9 mouse cellular contexts compared by ENCODE assay signal in genomic region chr7:141060426-141061242, GRCm38 (mm10). TPM values are rescaled to one million over a fixed set of nuclear protein-coding genes. Genes with fewer than 3 reads are reported as not detected.
DNase-seq lines count a peak whose midpoint lies in the region; ATAC-seq lines count a peak whose summit lies in the region.
"Had no signal": no experiment of that assay in that cellular context is flagged by ENCODE, and none has a peak within 500 bp of the region (broad histone marks: within the 10 kb centered on the region; RNA-seq: fewer than 3 reads in every experiment).

Gene B4galnt4 (plus strand): TSS chr7:141061104.

- H3K9me3 ChIP-seq in hindbrain, embryonic 15.5 days: no peaks in the 10 kb centered on the region

- H3K4me1 ChIP-seq in hindbrain, embryonic 15.5 days (replicated peaks): peaks cover 34% of the 10 kb centered on the region

- peak within 1 kb of the TSS; percentile 94 for H3K27ac ChIP-seq in hindbrain, embryonic 15.5 days (replicated peaks)

- H3K4me2 ChIP-seq in hindbrain, embryonic 15.5 days: peak within 1 kb of the TSS; percentile 62

- peak within 1 kb of the TSS; percentile 94 for H3K9ac ChIP-seq in hindbrain, embryonic 15.5 days

- no peaks in the 10 kb centered on the region for H3K27me3 ChIP-seq in hindbrain, embryonic 15.5 days

- H3K4me3 ChIP-seq in hindbrain, embryonic 15.5 days: peak within 1 kb of the TSS; percentile 76

- WGBS in hindbrain, embryonic 15.5 days: under 1% methylated on average over 71 of the region's 72 CpGs

- peaks cover 19% of the 10 kb centered on the region for H3K36me3 ChIP-seq in hindbrain, embryonic 15.5 days

- peak; percentile 99 for ATAC-seq in hindbrain, embryonic 15.5 days (ENCODE audit: low FRiP score, low read depth)

- peak; percentile 76 to 82 for DNase-seq in adrenal gland, adult (ENCODE audit: inconsistent age in 2 of 2, low spot score in 1 of 2)
- DNase-seq in cerebellum, postnatal 25 days: peak; percentile 95 to 97
- peak; percentile 79 to 89 for DNase-seq in frontal cortex, postnatal 25 days (ENCODE audit: low spot score in 2 of 2)
- DNase-seq in left cerebral cortex, adult 18-20 months (ENCODE audit: low spot score in 2 of 2): peak; percentile 91 to 95
- peak; percentile 62 for DNase-seq in lung, postnatal 14 days
- peak; percentile 72 for DNase-seq in retina, postnatal 7 days (ENCODE audit: low read depth, low spot score)
- no peak for DNase-seq in natural killer cell, adult 2 months (ENCODE audit: low spot score in 2 of 2)

RNA-seq across cellular contexts. Expression of gene B4galnt4, which starts in this region (rescaled TPM):
- 45.6 and 57.3 TPM in 2 replicates for polyA plus RNA-seq in hindbrain, embryonic 15.5 days (2015; fragmentation: Nextera tagmentation; extraction: Ambion mirVana)
- total RNA-seq in left cerebral cortex, adult 18-20 months (2021): 10 to 100 TPM; 85.9 to 86.1 TPM
- total RNA-seq: neutrophil, adult 5-6 weeks had no signal

Comparison
In these comparisons a context has a peak if more than half of its experiments do, and no peak if none do; other contexts are left out.
1. DNase-seq: peak in adrenal gland, adult (2 of 2), cerebellum, postnatal 25 days (2 of 2), frontal cortex, postnatal 25 days (2 of 2), left cerebral cortex, adult 18-20 months (2 of 2), lung, postnatal 14 days (single experiment) and retina, postnatal 7 days (single experiment); none in natural killer cell, adult 2 months (0 of 2).